Mouse (Mus musculus) left cerebral cortex, postnatal 25 days (tissue): ENCODE data around the gene Tctn1. TPM values are rescaled to one million over a fixed set of nuclear protein-coding genes. Genes with fewer than 3 reads are reported as not detected.
A peak's percentile ranks its signal among the peaks of the same experiment; 100 is the strongest.

Experiments used
- DNase-seq, 2 experiments: peaks; one replicate each; pipeline ENCODE4 v3.0.0; 2022; ENCODE audit warnings: low spot score in 2 of 2, mixed read lengths in 1 of 2
- intact Hi-C: fragments of 180-260 bp; cut with DNase I; formaldehyde crosslinking; loops from one replicate; pipeline ENCODE4 v1.15.1; 2025
- total RNA-seq, 2 experiments: library from RNA; stranded (reverse); gene quantifications; 2 replicates each; pipeline ENCODE4 v1.2.3; 2021

Gene Tctn1
- total RNA-seq, 2 experiments from 2014 or later: 9.7 to 12.9 TPM

DNA sequence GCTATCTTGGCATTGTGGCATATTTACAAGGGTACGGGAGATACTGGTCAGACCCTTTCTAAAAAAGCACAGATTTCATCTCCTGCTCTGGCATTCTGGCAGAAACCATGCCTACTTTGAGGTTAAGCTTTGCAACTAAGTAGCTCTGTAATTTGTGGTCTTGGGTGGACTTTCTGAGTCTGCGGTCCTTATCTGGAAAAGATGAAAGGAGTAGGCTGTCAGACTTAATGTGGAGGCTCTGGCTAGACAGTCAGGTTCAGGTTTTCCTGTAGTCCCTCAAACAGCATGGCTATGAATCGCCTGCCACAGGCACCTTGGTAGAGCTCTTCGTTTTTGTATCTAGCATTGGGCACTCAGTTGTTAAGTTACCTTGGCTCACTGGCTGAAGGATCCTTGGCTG lies 22.8 kb upstream of the Tctn1 start:
- no peak for DNase-seq
- intact Hi-C loops: loop anchor here (2.0 kb wide), 1 partner anchor 16 kb away; no protein-coding TSS in a partner anchor

DNA sequence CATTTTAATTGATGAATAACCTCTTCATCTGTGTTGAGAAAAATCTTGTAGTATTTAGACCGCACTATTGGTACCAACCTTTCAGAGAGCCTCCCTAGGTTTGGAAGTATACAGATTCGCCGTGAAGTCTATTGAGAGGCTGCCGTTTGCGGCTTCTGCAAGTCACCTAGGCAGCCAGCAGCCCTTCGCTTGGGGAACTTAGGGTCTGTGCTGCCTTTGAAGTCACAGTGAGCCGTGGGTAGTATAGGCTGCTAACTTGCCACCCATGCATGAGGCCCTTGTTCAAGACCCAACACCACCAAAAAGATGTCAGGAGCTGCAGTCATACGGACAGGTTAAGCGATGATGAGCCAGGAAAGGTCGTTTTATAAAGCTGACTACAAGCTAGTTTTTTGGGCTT lies 21.9 kb upstream of the Tctn1 start:
- intact Hi-C loops: loop anchor here (2.0 kb wide), 1 partner anchor 17 kb away; no protein-coding TSS in a partner anchor
- DNase-seq: no peak

- intact Hi-C loops: loop anchor here (2.0 kb wide), 1 partner anchor 17 kb away; no protein-coding TSS in a partner anchor
- no peak for DNase-seq
Observed at GRCm38 (mm10) chr5:122285767-122286150, 21.5 kb upstream of the Tctn1 start.

GRCm38 (mm10) chr5:122285029-122285766 lies 20.9 kb upstream of the Tctn1 start:
- intact Hi-C loops: no loop called here
- peak in 1 of 2 experiments; percentile 47 for DNase-seq

- DNase-seq: peak; percentile 87 to 93
- intact Hi-C loops: loop anchor here (5.0 kb wide), 1 partner anchor 33 kb away; no protein-coding TSS in a partner anchor
Observed at GRCm38 (mm10) chr5:122284183-122285028, 20.1 kb upstream of the Tctn1 start, which contains the start of gene Pptc7. Gene Pptc7, plus strand, starts transcription at chr5:122284365.

- intact Hi-C loops: loop anchor here (5.0 kb wide), 1 partner anchor 33 kb away; no protein-coding TSS in a partner anchor
- no peak for DNase-seq
Observed at GRCm38 (mm10) chr5:122283828-122284182, 19.5 kb upstream of the Tctn1 start.

DNA sequence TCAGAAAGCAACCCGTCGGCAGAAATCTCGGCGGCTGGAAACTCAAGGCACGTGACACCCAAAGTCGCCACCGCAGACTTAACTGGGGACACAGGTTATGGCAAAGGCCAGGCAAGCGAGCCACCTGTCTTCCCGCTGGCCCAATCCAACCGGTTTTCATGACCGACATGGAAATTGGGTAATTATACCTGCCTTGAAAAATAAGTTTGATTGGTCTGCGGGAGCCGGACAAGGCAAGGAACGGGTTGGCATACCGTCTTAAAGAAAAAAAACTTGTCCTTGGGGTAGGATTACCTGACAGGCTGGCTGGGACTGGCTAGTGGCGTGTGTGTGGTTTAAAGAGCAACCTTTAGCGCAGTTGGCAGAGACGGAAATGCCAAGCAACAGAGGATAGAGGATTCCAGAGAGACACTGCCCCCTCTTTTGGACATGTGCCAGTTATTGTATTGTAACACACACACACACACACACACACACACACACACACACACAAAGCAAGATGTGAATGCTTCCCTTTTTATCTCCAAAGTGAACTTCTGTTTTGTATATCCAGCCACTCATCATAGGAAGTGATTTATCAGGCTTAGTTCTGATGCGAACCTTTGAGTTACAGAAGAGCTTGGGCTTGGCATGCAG lies 16.7 kb upstream of the Tctn1 start:
- intact Hi-C loops: loop anchor here (5.0 kb wide), 1 partner anchor 36 kb away; no protein-coding TSS in a partner anchor
- DNase-seq: no peak

DNA sequence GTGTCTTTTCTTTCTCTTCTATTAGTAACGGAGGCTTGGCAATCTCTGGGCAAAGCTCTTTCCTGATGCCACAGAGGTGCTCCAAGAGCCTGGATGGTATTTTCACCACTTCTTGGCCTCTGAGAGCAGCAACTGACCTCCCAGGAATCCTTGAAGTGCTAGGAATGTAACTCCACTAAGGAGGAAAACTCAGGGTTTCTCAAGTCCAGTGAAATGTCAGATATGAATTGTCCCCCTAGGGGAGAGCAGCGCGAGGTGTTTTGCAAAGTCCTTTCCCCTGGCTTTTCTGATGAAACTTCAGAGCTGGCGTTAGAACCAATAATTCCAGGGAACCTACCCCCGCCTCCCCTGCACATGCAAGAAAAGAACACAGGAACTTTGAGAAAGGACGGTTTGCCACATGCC lies 16.2 kb upstream of the Tctn1 start:
- intact Hi-C loops: loop anchor here (5.0 kb wide), 1 partner anchor 37 kb away; no protein-coding TSS in a partner anchor
- DNase-seq: no peak

DNA sequence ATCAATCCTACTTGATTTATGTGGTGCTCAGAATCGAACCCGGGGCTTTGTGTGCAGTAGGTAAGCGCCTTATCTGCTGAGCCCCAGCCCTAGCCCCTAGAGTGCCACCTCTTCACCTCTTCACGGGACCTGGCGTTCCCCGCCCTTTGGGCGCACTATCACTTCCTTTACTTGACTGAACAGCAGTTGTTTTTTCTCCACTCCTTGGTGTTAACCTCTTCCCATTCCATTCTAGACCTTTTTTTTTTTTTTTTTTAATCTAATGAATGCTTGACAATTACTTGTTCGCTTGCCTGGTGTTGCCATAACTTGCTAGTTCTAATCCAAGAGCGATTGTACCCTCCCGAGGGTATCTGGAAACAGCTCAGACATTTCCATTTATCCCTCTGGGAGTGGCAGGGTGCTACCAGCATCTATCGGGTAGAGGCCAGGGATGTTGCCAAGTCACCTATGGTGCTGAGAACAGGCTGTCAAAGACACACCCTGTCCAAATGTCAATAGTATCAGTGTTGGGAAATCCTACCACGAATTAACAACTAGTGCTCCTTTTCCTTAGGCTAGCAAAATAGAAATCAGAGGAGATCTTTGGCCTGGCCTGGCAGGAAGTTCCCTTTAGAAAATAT lies 15.7 kb upstream of the Tctn1 start:
- DNase-seq: no peak
- intact Hi-C loops: loop anchor here (5.0 kb wide), 1 partner anchor 37 kb away; no protein-coding TSS in a partner anchor

DNA sequence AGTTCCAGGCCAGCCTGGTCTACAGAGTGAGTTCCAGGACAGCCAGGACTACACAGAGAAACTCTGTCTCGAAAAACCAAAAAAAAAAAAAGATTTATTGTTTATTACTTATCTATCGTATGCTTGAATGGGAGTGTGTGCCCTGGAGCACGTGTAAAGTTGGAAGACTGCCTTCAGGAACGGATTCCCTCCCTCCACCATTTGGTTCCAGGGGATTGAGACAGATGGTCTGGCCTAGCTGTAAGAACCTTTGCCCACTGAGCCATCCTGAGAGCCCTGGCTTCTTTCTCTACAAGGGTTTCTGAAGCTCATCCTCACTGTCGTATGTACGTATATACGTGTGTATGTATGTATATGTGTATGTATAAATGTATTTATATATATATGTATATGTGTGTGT lies 14.7 kb upstream of the Tctn1 start:
- DNase-seq: no peak
- intact Hi-C loops: no loop called here

DNA sequence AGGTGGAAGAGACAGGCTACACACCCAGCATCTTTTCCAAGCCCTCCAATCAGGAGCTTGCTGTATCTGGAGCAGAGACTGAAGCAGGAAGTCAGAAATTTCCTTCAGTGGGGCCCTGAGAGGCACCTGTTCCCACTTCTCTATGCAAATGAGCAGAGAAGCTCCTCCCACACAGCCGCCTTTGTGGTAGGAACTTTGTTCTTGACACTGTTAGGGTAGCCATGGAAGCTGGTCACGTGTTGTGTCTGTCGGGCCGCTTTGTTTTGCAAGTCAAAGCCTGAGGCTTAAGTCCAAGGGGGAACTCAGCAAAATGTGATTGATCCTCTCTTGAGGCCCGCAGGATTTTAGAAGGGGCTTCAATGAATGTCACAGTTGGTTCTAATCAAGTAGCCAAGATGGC lies 10.5 kb upstream of the Tctn1 start:
- intact Hi-C loops: no loop called here
- DNase-seq: no peak

DNA sequence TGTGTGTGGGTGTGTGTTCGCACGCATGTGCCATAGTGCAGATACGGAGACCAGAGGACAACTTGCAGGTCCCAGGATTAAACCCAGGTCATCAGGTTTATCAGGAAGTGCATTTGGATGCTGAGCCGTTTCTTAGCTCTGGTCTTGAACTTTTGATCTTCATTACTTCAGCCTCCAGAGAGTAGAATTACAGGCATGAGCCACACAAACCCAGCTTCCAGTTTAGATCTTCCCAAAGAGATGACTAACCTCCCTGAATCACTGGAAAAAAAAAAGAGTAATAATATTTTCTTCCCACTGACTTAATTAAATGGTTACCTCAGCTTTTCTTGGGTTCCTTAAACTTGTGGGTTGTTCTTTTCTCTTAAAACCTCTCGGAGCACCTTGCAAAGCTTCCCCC lies 8.6 kb upstream of the Tctn1 start:
- DNase-seq: no peak
- intact Hi-C loops: no loop called here

DNA sequence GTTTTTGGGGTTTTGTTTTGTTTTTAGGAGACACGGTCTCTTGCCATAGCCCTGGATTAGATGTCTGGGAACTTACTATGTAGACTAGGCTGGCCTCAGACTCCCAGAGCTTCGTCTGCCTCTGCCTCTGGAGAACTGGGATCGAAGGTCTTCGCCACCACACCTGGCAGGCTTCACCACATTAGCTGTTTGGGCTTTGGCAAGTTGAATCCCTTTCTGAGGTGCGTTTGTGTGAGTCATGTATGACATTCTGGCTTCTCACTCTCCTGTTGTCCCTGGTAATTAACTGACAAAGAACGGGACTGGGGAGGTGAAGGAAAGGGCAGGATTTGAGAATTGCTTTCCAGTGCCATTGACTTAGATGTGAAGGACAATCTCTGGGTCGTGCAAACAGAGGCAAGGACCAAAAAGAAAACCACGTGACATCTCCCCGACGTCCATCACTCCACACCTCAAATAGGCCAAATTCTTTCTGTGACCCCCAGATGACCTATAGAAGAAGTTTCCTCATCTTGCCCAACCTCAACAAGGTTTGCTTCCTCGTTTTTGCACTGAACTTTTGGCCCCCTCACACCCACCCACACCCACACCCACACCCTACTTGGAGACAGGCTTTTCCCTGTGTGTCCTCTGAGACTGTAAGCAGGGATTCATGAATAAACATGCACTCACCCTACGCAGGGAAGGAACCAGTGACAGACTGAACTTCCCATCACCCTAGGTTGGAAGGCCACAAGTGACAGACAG lies 4.8 kb upstream of the Tctn1 start:
- intact Hi-C loops: loop anchor here (1.0 kb wide), 1 partner anchor 75 kb away; no protein-coding TSS in a partner anchor

DNA sequence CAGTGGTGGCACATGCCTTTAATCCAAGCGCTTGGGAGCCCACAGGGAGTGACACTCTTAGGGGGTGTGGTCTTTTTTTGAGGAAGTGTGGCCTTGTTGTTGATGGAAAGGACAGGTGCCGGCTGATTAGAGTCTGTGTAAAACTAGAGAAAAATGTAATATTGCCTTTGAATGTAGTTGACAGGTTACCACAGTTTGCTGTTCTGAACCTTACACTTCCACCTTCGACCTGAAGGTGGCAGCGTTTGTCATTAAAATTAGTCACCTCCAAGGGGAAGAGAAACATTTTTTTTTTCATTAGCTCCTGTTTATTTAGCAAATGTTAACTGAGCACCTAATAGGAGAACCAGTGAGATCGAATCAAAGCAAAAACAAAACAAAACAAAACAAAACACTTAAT lies 3.6 kb upstream of the Tctn1 start:
- peak; percentile 72 to 75 for DNase-seq
- intact Hi-C loops: loop anchor here (1.0 kb wide), 1 partner anchor 76 kb away; no protein-coding TSS in a partner anchor

More for the DNA sequence above, 4.8 kb upstream of the Tctn1 start:
- DNase-seq: no peak

DNA sequence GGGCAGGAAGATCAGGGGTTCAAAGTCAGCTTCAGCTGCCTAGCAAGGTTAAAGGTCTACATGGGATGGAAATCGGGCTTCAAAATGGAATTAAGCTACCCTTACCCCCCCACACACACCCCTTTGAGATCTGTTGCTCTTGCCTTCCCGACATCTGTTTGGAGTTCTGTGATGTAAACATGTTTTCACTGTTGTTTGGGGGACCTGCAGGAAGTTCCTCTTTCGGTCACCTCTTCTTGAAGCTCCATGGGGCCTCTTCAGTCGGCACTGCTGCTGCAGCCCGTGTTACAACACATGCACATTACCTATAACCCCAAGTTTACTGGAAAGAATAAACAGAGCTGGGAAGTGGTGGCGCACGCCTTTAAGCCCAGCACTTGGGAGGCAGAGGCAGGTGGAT lies 2.9 kb upstream of the Tctn1 start:
- intact Hi-C loops: no loop called here
- no peak for DNase-seq

- DNase-seq: no peak
- intact Hi-C loops: no loop called here
Observed at GRCm38 (mm10) chr5:122265942-122266341, 1.7 kb upstream of the Tctn1 start.

- intact Hi-C loops: no loop called here
- DNase-seq: no peak
Observed at GRCm38 (mm10) chr5:122265187-122265586, 927 bp upstream of the Tctn1 start.

DNA sequence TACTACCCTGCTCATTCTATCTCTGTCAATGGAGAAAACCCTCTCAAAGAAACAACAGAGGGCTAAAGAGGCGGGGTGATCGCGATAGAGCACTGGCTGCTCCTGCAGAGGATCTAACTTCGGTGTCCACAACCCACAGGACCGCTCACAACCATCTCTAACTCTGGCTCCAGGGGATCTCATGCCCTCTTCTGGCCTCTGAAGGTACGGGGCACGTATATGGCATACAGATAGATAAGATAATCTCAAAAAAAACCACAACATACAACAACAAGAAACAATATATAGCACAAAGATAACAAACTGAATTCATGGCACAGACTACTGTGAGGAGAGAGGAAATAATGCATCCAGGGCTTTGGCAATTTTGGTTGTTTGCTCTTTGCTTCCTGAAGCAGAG lies 2.2 kb downstream of the Tctn1 start:
- intact Hi-C loops: loop anchor here (5.0 kb wide), 2 partner anchors 130 kb away; partner anchors contain the start of gene Arpc3
- DNase-seq: no peak
